Mouse (Mus musculus) cerebellum, postnatal 14 days (tissue): ENCODE data around the gene Ddias.

Experiments used
- DNase-seq, 2 experiments: peaks; one replicate each; pipeline ENCODE4 v3.0.0; 2021; ENCODE audit warnings: mixed read lengths in 2 of 2

Gene Ddias

DNA sequence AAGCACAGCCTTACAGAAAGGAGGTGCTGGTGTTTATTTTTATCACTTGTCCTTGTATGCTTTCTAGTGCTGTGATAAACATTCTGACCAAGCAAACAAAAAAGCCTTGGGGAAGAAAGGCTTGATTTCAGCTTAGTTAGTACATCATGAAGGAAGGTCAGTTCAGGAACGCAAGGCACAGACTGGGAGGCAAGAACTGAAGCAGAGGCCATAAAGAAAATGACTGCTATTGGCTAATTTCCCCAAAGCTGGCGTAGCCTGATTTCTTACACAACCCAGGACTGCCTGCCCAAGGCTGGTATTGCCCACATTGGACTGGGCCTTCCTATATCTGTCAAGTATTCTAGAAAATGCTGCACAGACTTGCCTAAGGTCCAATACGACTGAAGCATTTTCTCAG, 25.8 kb downstream of the Ddias start:
- no peak for DNase-seq

DNA sequence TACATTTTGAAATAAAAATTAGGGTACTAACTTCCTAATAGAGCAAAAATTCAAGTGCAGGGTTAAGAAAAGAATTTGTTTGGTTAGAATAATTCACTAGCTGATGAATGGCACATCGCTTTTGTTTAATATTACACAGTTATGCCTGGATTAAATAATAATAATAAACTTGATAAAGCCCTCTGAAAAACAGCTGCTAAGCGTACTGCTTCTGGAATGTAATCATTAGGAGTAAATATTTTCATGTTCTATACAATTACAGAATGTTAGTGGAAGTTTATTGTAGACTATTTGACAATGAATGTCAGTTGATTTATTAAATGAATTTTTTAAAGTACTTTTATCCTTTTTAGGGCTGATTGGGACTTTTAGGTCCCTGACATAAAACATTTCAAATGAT, 31.8 kb downstream of the Ddias start:
- no peak for DNase-seq

DNA sequence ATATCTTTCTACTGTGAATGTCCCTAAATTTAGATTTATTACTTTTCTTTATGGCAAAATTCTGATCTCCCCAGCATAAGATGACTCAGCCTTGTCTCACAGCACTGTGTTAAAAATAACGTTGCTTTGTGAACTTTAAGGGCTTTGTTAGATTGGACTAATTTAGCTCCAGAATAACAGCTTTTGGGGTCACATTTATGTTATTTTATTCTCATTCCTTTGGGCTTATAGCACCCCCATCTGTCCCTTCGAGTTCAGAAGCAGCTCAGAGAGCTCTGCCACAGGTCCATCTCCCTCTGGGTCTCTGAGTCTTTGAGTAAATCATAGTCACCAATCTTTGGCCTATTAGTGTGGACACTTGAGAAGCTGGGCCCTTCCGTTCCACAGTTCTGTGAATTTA, 36.1 kb downstream of the Ddias start:
- DNase-seq, result no peak

DNA sequence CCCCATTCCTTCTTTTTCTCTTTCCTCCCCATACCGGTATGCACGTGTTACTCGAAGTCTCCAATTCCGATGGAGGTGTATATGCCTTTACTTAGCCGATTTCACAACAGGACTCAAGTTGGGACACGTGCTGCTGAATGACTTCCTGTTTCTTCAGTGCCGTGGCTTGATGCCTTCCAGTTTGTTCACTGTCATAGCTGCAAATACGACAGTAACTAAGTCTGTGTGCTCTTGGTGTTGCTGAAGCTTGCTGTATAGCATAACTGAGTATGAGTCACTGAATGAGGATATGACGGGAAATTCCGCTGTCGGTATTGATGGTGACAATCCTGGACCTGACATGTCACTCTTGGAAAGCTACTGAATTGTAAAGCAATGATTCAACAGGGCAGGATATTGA, 36.8 kb downstream of the Ddias start:
- no peak for DNase-seq

DNA sequence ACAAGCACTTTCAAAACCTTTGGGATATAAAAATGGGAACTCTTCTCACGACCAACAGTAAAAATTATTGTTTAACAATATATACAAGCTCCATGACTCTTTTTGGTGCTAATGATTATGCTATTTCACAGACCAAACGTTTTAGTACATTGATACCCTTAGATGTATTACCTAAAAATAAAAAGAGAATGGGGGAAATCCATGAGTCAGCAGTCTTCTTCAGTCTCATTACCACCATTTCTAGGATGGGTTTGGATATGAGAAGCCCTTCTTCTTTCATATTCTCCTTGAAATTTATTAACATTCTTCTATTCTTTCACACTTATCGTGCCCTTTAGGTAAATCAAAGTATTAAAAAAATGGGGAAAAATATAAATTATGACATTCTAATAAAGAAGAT, 37.6 kb downstream of the Ddias start:
- DNase-seq, result no peak

DNA sequence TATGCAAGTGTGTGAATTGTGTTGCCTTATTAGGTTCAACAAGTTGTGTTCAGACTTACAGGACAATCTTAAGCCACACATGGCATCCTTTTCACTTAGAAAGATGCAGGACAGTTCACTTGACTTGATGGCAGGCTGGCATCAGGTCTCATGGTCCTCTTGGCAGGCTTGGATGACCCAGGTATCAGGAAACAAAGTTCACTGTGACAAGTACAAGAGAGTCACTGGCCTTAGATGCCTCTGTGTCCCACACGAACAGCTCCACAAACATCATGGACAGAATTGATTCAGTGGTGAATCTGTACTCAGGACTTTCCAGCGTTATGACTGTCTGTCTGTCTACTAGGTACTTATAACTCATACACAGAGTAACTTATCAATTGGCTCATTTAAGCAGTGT, 39.7 kb downstream of the Ddias start:
- DNase-seq, result no peak

DNA sequence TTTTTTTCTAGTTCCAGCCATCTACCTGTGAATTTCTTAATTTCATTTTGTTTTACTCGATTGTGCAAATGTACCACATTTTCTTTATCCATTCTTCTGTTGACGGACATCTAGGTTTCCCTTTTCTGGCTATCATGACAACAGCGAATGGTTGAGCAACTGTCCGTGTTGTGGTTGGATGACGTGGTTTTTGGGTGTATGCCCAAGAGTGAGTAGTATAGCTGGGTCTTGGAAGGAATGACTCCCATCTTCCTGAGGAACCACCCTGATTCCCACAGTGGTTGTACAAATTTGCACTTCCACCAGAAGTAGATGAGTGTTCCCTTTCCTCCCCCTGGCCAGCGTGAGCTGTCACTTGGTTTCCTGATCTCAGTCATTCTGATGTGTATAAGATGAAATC, 41.7 kb downstream of the Ddias start:
- no peak for DNase-seq

DNA sequence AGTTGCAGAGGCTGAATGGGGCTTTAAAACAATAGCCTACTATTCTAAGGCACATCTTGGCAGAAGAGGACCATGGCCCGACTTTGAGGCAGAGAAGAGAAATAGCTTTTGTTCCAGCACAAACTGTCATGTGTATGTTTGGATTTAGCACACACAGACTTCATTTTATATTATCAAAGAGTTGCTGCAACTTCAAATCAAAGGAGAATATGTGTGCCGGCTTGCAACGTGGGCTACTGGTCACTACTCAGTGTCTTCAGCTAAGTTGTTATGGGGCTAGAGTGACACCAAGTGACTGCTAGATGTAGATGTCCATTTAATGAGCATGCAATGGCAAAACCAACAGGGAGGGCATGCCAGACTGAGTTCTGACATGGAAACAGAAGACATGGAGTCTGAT, 46.1 kb downstream of the Ddias start:
- DNase-seq, result peak; percentile 53 to 61

DNA sequence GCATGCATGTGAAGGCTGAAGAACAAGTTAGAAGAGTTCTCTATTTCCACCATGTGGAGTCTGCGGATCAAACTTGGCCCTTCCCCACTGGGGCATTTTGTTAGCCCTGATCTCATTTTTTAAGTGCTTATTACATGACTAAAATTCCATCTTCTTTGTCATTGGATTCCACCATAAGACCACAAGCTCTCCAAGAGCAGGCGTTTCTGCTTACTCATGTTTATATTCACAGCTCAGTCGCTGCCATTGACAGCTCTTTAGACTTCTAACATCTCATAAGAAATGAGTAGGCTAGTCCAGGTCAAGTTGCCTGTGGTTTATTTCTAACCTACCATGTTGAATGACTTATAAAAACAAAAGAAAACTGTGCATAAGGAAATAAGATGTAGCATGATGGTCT, 47.8 kb downstream of the Ddias start:
- no peak for DNase-seq

DNA sequence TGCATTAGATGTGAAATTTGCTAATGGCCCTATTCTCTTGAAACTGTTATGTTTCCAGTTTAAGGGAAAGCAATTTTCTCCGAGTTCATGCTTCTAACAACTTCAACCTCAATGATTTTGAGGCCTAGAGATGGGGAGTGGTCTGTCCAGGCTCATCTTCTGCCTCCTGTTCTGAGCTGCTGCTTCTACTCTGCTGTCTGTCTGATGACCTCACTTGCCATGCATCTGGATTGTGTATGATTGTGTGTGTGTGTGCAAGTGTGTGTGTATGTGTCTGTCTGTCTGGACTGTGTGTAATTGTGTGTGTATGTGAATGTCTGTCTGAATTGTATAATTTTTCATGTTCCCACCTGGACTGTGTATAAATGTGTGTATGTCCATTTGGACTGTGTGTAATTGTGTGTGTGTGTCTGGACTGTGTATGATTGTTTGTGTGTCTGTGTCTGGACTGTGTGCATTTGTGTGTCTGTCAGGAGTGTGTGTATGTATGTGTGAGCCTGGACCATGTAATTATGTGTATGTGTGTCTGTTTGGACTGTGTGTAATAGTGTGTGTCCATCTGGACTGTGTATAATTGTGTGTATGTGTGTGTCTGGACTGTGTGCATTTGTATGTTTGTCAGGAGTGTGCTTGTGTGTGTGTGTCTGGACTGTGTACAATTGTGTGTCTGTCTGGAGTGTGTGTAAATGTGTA, 51.5 kb downstream of the Ddias start:
- DNase-seq, result no peak

DNA sequence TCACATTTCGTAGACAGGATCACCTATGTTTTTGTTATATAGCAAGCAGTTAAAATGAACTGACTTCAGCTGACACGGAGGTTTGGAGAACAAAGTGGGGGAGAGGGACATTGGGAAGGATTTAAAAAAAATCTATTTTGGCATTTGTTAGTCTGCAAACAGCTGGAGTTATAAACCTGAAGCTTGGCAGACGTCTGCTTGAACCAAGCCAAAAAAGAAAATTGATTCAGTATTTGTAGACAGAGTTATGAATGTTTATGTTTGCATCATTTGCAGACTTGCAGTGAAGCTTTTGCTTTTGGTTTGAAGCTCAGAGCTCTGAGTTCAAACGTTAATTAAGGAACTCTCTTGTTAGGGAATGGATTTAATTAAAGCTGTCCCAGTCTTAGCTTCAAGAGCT, 52.2 kb downstream of the Ddias start:
- no peak for DNase-seq

DNA sequence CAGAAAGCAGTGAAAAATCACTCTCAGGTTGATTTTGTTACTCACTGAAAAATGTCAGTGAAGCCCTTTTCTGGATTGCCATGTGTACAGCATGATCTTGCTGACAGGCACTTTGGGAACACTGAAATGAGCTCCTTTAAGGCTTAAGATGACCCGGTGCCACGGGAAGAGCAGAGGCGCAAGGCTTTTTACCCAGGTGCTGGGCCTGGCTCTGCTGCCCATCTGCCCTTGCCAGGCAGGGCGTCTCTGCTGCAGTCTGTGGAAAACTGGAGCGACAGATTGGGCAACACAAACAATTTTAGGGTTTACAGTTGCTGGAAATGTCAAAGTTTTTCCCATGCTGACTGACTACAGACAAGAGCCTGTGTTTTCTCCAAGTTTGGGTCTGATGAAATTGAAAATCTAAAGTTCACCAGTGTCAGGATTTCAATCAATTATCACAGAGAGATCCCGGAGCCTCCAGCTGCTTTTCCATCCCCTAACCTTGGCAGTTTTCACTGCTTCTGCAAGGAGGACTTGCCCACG, 53.0 kb downstream of the Ddias start:
- peak in 1 of 2 experiments; percentile 18 for DNase-seq

DNA sequence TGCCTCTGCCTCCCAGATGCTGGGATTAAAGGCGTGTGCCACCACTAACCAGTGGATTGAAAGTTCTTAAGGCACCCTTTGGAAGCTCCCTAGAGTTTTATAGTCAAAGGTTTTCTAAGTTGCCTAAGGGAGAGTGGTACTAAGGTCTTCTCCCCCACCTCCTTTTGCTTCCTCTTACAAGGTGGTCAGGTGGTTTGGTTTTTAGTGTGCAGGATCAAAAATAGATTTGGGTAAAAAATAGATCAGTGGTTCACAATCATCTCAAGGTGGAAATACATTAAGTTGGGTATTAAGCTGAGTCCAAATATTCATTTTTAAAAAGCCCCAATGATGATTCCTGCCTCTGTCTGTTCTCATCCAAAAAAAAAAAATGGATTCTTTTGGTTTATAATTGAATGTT, 53.6 kb downstream of the Ddias start:
- DNase-seq, result no peak

DNA sequence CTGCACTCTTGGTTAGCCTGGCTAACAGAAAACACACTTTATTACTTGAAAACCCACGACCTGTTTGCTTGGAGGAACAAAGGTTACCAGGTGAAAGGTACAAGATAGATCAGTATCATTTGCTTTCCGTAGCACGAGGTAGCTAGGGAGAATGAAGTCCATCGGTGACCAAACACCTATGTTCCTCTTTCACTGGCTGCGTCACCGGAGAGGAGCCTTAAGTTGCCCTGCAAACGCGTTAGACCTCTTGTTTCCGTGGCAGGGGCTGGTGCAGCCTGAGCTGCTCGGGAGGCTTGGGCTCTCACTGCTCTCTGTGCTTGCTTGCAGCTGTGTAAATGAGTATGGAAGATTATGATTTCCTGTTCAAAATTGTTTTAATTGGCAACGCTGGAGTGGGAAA, 54.4 kb downstream of the Ddias start:
- no peak for DNase-seq

DNA sequence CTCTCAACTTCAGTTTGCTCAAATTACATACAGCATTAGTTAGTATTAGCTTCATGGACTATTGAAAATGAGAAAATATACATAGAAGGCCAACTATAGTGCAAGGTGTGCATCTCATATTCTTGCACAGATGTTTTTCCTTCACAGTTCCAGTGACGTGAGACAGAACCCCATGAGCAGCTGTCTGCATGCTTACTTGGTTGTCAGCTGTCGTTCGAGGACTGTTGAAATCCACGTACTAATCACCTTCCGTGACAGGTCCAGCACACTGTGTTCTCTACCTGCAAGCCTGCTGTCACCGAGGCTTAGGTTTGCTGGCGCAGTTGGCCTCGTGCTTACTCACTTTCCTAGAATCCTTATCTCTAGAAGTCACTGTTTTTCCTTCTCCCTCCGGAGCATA, 56.2 kb downstream of the Ddias start:
- no peak for DNase-seq

DNA sequence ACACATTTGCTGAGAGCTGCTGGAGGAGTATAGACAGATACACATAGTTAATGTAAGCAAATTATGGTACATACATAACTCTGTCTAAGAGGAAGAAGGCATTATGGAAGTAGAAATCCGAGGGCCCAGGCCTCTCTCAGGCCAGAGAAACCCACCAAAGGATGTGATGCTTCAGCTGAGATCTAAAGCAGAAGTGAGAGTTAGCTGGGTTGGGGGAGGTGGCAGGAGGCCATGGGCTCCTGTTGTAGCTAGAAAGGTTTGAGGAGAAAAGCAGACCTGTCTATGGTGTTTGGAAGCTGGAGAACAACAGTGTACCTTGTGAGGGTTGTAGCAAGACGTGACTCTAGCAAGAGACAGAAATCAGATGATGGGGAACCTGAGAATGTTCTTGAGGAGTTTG, 56.8 kb downstream of the Ddias start:
- no peak for DNase-seq

DNA sequence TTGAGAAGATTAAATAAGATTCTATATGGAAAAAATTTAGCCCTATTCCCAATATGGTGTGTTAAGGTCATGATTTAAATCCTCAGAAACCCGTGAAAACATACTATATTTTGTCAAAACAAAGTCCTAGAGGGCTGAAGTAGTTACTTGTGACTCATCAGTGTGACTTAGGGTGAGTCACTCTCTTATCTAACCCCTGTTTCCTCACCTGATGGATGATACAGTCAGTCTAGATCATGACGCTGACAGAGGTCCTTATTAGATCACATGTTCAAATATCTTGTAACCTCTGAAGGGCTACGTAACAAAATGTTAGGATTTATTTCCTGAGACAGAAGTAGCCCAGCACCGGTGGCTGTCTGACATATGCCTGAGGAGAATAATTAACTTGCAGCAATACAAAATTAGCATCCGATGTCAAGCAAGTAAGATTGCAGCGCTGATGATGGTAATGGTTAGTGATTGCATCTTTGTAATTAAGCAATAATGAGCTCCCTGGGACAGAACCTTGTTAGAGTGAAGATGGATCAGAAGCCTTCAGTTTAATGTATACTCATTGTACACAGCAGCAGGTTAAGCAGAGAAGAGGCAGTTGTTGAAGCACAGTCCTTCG, 62.3 kb downstream of the Ddias start:
- no peak for DNase-seq
